Mouse (Mus musculus): ENCODE data around the gene Adss.

DNA sequence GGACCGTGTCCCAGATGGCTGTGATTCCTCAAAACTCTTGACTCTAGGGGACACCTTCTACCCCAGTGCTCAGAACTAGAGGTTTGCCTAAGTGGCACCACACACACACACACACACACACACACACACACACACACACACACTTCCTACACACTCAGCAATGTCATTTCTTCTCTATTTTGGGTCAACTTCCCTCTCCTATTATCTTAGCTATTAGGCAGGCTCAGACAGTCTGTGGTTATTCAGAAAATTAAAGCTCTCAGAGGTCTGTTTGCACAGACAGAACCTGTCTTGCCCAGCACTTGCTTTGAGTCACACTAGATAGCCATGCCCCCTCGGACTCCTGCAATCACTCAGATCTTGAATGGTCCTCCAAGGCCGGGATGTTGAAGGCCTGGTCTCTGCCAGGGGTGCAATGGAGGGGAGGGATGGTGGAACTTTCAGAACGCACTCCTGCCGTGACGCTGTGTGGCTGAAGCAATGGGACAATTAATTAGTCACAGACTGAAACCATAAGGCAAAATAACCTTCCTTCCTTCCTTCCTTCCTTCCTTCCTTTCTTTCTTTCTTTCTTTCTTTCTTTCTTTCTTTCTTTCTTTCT, 58.7 kb downstream of the Adss start:
- TF ChIP-seq CTCF (IDR thresholded peaks at IDR 0.05; ENCODE audit: low read depth) (no peak), EP300 (IDR thresholded peaks at IDR 0.05; ENCODE audit: low read depth) (no peak)

All from heart, postnatal 0 days (tissue).